Mouse (Mus musculus): ENCODE measurements at regions not wholly inside any gene's neighbourhood (a gene's known extent, or its start where the extent isn't known, plus 50 kb on each side); places are given as distances from the start of the nearest gene placed in this dataset.

DNA sequence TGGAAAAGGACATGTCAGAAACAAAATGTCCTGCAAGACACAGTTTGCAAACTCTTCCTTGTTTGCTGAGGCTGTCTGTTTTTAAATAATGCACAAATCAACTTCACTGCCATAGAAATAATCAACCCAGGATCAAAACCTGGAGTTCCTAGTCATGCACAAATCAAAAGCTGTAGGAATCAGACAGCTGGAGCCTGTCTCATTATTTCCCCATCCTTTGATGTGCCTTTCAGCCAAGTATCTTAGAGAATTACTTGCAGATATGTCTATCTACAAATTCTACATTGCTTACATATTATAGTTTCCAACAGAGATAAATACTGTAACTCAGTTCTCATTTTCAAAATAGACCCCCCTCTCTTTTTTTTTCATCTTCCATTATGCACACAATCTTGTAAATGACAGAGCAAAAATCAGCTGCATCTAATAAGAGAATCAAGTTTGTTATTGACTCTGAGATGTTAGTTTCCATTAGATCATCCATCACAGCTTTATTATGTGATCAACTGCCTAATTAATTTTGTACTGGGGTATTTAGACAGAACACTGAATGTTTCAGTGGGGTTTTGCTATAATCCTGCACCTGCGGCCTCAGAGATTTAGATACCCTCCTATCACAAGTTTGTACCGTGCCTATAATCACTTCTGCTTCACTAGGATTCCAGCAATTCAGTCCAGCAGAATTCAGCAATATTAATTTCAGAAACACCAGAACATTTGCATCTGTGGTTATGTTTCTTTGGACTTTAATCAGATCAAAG, 798.9 kb upstream of the Tenm2 start:
- no peak for DNase-seq (ENCODE audit: low spot score)

DNA sequence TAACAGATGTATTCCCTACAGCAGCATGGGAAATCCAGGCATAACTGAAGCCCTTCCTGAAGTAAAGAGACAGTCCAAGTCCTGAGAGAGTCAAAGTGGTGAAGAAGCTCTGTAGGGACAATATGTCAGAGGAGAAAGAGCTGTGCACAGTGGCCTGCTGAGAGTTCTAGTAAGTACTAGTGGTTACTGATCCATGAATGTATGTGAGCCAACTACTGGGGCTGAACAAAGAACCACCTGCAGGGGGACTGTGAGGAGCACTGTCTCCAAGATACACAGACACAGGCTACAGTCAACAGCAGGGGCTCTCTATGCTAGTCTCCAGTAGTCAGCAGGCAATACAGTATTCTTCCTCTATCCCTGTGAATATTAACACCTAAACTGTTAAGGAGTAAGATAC, 785.9 kb upstream of the Tenm2 start:
- no peak for DNase-seq (ENCODE audit: low spot score)

DNA sequence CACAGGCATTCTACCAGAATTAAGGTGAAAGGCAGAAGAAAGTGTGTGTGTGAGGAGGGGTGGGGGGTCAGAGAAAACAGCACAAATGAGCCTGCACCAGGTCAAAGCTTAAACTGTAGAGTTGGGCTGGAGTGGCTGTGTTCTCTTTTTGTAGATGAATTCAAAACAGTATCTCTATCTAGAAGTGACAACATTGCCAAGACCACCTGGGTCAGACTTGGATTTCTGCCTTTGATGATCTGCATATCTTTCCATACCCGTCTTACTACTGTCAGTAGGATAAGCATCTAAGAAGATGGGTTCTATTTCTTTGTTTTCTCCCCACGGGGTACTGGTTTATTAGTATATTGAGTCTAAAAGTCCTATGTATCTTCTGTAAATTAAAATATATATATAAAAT, 742.4 kb upstream of the Tenm2 start:
- no peak for DNase-seq (ENCODE audit: low spot score)

DNA sequence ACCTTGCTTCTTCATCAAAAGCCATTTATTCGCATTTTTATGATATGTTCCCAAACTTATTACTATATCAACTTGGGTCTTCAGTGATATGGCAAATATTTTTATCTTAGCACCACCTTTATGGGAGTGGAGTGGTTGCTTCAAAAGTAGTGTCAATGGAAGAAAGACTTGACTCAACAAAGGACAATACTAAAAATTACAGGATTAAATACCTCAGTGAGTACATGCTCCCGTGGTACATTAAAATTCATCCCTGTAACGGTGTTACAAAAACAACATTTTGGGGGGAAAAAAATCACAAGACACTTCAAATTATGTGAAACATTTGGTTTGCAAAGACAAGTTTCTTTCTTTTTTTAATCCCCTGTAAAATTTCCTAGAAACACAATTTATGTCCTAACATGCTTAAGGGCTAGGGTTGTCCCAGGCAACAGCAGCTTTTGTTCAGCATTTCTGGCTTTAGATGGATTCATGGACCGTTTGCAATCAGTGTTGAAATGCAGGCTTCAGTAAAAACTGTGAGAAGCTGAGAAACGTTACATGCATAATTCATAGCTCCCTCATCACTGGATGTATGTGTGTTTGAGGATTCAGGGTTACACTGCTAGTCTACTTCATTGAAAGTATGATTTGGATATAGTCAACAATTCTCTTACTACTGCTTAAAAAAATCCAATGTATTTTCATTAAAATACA, 700.8 kb upstream of the Tenm2 start:
- DNase-seq (ENCODE audit: low spot score) = no peak

DNA sequence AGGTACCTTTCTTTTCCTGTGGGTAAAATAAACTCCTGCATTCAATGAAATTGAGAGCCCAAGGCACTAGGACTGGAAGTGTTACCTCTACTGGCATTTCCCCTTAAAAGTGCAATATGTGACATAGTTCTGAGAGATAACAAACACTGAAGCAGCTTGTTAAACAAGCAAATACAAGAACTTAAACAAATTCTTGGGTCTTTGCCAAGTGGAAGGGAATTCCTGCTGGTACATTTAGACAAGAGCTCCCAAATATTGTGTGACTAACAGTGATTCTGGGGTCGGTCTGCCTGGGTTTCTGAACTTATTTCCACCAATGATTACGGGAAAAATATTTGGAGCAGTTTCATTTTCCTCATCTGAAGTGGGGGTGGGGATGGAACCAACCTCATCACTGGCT, 677.4 kb upstream of the Tenm2 start:
- DNase-seq (ENCODE audit: low spot score) = no peak

DNA sequence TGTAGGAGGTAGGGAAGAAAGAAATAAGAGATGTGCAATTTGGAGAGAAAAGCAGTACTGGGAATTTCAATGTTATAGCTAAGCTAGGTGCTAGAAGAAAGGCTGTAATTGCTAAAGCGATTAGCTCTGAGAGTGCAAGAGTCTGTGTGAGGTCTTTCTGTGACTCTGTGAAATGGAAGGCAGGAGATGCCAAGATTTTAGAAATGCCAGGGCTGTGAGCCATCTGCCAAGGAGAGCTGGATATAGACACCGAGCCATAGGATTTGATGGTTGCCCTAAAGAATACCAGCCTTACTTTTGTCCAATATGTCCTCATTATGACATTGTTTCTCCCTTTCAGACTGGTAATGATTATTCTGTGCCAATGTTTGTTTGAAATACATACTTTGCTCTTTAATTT, 669.2 kb upstream of the Tenm2 start:
- DNase-seq (ENCODE audit: low spot score) = no peak

DNA sequence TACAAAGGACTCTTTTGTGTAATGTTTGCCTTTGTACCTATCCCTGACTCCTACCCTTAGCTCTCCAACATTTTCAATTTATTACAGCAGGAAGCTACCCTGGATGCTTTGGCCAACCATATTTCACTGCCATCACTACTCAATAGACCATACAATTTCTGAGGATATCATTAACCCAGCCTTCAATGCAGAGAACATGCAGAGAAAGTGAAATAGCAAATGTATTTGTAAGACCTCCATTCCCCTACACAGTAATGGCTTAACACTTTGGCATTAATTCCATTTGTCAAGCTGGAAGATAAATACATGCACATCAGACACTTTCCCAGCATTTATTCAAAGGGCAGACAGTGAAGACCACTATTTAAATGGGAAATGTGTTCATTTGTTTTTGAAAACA, 661.9 kb upstream of the Tenm2 start:
- no peak for DNase-seq (ENCODE audit: low spot score)

DNA sequence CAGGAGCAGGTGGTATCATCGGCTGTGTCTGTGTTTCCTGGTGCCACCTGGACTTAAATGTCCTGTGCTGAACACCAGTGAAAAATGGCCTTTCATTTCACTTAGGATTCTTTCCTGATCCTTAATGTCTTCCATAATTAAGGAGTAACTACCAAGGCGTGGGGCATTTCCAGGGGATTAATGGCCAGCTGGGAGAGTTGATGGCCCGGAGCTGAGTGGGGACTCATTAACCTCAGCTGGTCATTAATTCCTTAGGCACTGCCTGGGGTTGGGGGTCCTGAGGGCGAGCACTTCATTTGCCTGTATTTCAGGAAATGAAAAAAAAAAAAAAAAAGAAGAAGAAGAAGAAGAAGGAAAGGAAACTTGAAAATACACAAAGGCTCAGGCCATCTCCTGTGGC, 647.0 kb upstream of the Tenm2 start:
- no peak for DNase-seq (ENCODE audit: low spot score)

DNA sequence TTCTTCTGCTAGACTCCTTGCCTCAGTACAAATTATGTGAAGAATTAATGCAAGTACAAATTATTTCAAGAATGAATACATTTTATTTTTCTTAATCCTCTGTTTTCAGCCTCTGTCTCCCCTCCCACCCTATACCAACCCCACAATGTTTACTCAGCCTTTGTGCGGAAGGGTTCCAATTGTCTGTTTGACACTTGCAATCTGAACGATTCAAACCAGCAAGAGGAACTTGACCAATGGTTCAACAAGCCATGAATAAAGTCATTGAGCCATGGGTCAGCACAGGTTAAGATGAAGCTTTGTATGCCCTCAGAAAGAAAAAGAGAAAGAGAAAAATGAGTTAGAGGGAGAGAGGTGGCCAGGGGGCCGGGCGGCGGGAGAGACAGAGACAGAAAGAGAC, 601.5 kb upstream of the Tenm2 start:
- DNase-seq (ENCODE audit: low spot score) = no peak

DNA sequence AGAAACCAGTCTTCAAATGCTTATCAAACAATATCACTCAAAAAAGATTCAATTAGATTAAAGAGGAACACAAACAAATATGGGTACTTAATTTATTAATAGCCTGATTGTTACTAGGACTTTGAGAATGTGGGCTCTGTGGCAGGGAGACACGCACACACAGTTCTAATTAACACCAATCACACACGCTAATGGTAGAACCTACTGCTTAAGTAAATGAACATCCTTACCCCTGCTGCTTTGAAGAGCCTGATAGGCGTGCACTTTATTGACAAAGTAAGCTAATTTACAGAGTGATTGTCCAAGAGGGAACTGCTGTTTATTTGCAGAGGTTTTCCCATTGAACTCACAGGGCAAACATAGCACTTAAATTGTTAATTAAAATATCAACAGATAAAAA, 595.2 kb upstream of the Tenm2 start:
- DNase-seq (ENCODE audit: low spot score) = no peak

DNA sequence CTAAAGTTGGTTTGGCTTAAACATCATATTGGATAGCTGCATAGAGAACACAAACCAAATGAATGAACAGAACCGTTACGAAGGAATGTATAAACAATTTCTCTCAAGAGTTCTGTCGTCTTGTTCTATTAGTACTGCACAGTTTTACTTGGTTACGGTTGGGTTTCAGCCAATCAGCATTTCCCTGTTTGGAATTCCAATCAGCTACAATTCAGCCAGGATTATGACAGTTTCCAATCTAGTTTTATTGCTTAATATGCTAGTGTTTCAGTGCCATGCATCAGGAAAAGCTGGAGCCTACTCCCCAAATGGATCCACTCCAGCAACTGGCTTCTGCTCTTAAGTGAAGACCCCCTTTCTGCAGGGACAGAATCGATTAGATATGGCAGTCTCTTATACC, 571.0 kb upstream of the Tenm2 start:
- DNase-seq (ENCODE audit: low spot score) = no peak

DNA sequence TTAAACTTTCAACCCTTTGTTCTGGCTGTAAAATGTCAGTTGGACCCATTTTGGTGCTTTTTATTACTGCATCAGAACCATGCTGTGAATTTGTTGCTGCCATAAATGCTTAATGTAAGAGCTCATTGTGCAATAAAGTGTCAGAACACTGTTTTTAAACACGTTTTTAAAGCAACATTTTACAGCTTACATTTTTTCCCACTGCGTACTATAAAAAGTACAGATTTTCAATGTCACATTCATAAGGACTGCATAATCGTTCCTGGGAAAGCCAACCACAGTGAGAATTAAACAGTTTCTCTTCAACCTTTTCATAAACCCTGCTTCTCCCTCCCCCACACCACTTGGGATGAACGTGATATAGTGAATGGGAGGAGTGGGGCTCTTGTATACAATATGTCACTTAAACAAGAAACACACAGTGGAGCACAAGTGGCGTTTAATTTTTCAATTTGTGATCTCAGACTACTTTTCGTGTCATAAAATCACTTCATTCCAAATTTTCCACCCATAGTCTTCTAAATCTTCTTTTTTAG, 563.1 kb upstream of the Tenm2 start:
- no peak for DNase-seq (ENCODE audit: low spot score)

DNA sequence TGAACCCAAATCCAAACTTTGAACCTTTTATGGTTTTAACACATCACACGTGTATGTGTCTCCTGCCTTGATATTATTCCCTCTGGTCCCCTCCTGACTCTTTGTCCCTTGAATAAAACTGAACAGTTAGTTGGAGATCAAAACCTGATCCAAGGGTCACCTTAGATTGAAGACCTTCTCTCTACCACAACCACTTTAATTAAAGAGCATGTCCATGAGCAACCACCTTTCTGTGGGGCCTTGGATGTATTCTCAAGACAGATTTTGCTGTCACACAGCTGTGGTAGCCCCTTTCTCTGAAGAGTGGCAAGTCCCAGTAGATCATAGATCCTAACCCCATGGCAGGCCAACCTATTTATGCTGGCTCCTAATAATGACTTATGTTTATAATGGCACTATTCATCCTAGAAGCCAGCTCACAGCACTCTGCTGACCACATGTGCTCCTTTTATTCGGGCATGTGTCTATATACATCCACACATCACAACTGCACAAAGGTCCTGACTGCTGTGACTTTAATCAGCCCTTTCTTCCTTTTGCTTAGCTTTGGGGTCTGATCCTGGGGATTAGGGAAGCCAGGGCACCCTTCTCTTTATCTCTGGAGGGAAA, 536.8 kb upstream of the Tenm2 start:
- no peak for DNase-seq (ENCODE audit: low spot score)

DNA sequence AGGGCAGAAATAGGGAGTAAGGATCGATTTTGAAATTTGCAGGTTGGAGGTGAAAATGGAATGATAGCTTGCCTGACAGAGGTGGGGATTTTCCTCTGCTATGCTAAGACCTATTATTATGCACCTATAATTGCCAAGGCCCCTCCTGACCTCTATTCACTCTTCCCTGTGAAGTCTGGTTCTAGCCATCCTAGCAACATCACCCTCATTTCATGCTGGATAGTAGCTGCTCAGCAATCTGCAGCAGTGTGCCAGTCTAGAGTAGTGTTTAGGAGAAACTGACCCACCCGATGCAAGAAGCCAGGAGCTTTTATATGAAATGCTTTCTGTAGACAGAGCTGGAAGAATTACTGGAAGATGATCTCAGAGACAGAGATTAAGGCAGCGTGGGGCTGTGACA, 535.1 kb upstream of the Tenm2 start:
- no peak for DNase-seq (ENCODE audit: low spot score)

DNA sequence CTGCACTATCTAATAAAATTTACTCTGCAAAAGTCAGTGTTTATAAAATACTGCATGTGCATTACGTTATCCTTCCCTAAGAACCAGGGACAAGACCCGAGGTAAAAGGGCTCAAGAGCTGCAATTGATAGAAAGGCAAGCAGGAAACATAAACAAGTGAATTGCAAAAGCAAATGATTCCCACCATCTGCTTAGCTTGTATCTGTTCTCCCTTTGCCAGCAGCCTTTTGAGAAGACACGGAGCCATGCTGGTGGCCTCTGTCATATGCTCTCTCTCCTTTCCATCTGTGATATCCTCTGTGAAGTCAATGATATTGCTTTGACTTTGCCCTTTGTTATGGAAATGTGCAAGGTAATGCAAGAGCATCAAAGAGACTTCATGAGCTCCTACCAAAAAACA, 532.4 kb upstream of the Tenm2 start:
- peak; percentile 7 for DNase-seq (ENCODE audit: low spot score)

DNA sequence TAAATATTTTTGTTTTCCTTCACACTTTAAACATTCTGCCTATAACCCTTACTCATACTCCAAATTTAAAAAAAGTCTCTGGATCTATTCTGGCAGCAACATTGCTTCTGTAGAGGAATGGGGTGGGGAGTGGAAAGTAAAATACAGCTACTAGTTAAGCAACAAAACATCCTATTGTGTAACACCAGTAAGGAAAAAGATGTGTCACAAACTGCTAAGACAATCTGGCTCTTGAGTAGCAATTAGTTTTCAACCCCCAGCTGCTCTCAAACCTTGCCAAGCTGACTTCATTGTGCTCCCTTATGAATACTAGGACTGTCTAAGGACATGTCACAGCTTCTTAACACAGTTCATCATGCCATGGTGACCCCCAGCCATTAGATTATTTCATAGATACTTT, 500.2 kb upstream of the Tenm2 start:
- DNase-seq (ENCODE audit: low spot score) = no peak

DNA sequence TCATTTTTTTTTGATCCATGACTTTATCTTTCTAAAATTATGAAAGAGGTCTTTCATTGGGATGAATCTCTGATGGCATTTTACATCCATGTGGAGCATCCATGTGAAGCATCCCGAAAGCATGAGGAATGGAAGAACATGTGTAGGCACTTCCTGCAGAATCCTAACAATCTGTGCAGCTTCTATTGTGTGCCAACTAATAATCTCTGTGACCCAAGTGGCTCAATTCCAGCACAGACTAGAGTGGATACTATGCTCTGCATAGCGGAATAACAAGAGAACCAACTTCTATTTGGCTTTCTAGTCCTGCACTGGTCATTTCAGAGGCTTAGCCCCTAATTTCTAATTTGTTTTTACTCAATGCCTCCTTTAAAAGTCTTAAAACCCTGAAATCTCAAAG, 499.7 kb upstream of the Tenm2 start:
- peak; percentile 2 for DNase-seq (ENCODE audit: low spot score)

DNA sequence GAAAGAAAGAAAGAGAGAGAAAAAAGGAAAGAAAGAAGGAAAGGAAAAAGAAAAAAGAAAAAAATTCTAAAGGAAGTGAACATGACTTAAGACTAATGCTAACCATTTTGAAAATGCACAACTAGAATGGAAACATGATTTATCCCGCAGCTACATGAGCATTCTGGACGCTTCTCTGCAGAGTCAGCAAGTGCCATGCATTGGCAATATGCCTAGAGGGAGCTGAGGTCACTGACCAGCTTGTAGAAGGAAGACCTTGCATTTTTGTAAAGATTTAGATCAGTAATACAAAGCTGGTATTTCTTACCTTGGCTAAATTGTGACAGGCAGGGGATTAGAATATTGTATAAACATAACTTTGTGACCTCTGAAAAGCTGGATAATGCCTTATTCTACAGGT, 461.2 kb upstream of the Tenm2 start:
- no peak for DNase-seq (ENCODE audit: low spot score)

DNA sequence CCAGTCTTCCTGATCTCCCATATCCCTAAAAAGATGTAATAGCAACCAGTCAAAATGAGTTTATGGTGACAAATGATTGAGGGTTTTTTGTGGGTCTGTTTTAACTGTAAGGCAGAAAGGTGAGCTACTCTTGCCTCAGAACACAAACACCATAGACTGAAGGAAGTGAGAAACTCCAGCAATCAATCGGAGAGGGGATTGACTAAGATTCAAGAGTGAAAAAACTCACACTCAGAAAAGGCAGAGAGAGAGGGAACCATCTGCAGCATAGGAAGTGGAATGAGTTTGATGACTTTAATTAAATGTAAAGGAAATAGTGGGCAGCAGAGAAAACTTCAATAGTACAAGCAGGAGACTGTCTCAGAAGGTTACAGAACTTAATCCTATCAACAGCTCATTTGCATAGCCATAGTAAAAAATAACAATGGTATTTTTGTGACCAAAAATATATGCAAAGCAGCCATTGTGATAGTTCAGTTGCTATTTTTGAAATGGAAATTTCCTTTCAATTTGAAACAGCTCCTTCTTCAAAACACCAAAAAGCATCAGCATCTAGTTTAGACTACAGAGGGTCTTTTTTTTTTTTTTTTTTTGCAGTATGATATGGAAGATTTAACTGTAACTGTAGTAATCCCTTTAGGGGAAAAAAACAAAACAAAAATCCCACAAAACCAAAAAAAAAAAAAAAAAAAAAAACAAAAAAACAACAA, 442.9 kb upstream of the Tenm2 start:
- no peak for DNase-seq (ENCODE audit: low spot score)

DNA sequence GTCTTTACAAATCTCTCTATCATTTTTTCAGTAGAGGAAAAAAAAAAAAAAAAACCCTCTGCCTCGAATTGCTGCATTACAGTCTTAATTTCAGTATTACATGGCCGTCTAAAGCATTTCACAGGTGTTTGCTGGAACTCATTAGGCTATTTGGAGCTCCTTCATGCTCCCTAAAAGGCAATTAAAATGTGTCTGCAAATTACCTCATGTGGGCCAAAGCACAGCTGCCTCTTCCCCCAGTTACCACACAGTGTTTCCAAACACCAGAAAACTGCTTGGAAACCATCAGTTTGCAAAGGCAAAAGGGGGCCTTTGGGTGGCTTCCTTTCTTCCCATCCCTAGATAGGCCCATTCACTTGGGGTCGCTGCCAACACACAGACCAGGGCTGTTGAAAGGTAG, 435.6 kb upstream of the Tenm2 start:
- DNase-seq (ENCODE audit: low spot score) = no peak

DNA sequence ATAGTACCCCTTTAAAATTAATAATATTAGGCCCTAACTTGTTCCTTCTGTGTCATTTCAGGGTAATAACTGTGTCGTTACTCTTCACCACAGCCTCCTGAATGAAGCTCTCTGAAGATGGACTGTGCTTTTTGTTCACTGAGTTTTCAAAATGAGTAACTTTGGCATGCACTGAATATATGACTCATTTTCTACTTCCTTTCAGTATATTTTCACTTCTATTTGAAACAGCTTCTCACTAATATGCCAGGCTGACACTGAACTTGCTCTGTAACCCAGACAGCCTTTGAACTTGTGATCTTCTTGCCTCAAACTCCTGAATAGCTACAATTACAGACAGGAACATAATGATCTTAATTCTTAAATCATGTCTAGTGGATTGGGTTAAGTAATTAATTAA, 431.2 kb upstream of the Tenm2 start:
- DNase-seq (ENCODE audit: low spot score) = no peak

DNA sequence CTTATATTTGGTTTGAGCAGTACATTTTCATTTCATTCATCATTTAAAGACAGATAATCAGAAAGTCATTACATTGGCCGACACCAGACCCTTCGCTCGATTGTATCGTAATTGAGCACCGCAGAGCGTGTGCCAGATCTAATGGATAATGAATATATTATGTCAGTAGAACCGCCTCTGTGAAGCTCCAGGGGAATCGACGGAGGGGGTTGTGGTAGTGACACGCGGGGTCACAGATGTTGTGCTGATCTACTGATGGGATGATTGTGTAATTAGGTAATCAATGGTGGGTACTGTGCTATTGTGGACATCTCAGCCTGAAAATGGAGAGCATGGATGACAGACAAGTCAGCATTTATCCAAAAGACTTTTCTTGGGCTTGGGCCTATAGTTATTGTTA, 414.3 kb upstream of the Tenm2 start:
- DNase-seq (ENCODE audit: low spot score) = no peak

DNA sequence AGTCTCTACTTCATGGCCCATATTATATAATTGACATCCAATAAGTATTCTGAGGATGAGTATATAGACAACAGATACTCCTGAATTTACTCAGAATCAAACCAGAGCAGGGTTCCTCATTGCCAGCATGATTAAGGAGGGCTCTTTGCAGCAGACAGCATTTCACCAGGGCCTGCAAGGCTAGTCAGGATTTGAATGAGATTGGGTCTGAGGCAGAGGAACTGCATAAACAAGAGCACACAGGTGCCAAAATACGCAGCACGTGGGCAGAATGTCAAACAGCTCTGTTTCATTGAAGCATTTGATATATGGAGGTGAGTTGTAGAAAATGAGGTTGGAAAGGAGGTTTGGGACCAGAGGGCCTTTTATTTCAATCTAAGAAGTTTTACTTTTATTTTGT, 387.5 kb upstream of the Tenm2 start:
- no peak for DNase-seq (ENCODE audit: low spot score)
